In the genomic region with DNA sequence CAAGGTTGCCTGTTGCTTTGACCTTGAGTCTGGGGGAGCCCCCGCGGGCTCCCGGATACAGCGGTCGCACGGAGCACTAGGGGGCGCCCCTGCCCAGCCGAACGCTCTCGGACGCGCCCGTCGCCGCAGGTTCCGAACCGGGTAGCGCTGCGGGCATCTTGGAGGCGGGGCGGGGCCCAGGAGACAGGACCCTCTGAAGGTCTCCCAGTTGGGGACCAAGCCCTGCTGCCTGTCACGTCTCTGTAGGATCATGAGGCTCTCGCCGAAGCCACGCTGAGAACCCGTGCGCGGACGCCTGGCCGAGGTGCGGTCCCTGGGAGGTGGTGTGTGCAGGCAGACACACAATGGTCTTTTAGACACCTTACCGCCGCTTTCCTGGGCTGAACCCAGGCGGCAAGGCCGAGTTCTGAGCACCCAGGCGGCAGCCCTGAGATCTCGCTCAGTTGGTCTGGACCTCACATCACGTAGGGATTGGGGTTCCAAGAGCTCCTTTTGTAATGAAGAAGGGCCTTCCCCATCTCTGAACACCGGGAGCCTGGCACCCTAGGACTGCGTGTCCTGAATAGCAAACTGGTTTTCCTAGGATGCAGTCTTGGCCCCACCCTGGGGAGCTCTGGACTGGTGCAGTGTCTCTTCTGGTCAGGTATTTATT, we compare ENCODE assay signal across 8 mouse cellular contexts.
DNase-seq lines count a peak whose midpoint lies in the region; ATAC-seq and TF ChIP-seq lines count a peak whose summit lies in the region.

No protein-coding gene starts in this region.

- H3K4me1 ChIP-seq in embryonic facial prominence, embryonic 10.5 days: peaks cover 45% of the 10 kb centered on the region
- H3K4me1 ChIP-seq in midbrain, embryonic 11.5 days (ENCODE audit: control insufficient read depth, insufficient read depth, low read length): peaks cover 20% of the 10 kb centered on the region
- H3K4me1 ChIP-seq in small intestine, adult 2 months (ENCODE audit: control insufficient read depth, insufficient read depth, insufficient read length, low read length): peaks cover 6% of the 10 kb centered on the region

- H3K27me3 ChIP-seq in embryonic facial prominence, embryonic 10.5 days (replicated peaks; ENCODE audit: low read depth, poor library complexity, severe bottlenecking): peaks cover 20% of the 10 kb centered on the region
- no peaks in the 10 kb centered on the region; the same call in 1 of the 2 replicates for H3K27me3 ChIP-seq in midbrain, embryonic 11.5 days (ENCODE audit: control insufficient read depth, insufficient read depth, low read length)
- H3K27me3 ChIP-seq in small intestine, adult 2 months (ENCODE audit: control insufficient read depth, insufficient read depth, low read length): no peaks in the 10 kb centered on the region

- H3K4me2 ChIP-seq in midbrain, embryonic 11.5 days: peak overlapping the region; percentile 87

- H3K9me3 ChIP-seq in embryonic facial prominence, embryonic 10.5 days: no peaks in the 10 kb centered on the region
- H3K9me3 ChIP-seq in midbrain, embryonic 11.5 days (ENCODE audit: control insufficient read depth, low read length): no peaks in the 10 kb centered on the region

- H3K9ac ChIP-seq in midbrain, embryonic 11.5 days (ENCODE audit: low read length): peak overlapping the region; percentile 70

- intact Hi-C loops in left cerebral cortex, postnatal 4 days (cut with DNase I): loop anchor here (2.0 kb wide), 1 partner anchor 230 kb away; no protein-coding TSS in a partner anchor

- no peak for TF ChIP-seq POLR2A in small intestine, adult 2 months (IDR thresholded peaks at IDR 0.05; ENCODE audit: low read depth, low read length)

- peak overlapping the region; percentile 85 for H3K27ac ChIP-seq in embryonic facial prominence, embryonic 10.5 days (replicated peaks)
- H3K27ac ChIP-seq in midbrain, embryonic 11.5 days (ENCODE audit: low read depth, low read length): no peak overlapping the region
- no peak overlapping the region for H3K27ac ChIP-seq in small intestine, adult 2 months (ENCODE audit: insufficient read depth, low read depth, low read length)

- peak; percentile 88 for DNase-seq in adrenal gland, postnatal 25 days
- peak; percentile 88 for DNase-seq in embryonic facial prominence, embryonic 10.5 days (ENCODE audit: low spot score)
- DNase-seq in kidney, adult 11 months: peak; percentile 59
- peak; percentile 77 for DNase-seq in left cerebral cortex, postnatal 4 days
- peak; percentile 99 for DNase-seq in midbrain, embryonic 11.5 days (ENCODE audit: low spot score, missing footprints)

- H3K4me3 ChIP-seq in embryonic facial prominence, embryonic 10.5 days: peak overlapping the region; percentile 70
- H3K4me3 ChIP-seq in midbrain, embryonic 11.5 days (ENCODE audit: low read depth, low read length): peak overlapping the region; percentile 50
- H3K4me3 ChIP-seq in small intestine, adult 2 months (ENCODE audit: low read depth, low read length): peak overlapping the region; percentile 64

- ATAC-seq in granulocyte monocyte progenitor cell, adult 5-6 weeks (replicated peaks; ENCODE audit: poor library complexity, severe bottlenecking): peak; percentile 90
- peak; percentile 88 for ATAC-seq in midbrain, embryonic 11.5 days (ENCODE audit: low FRiP score)
- no peak for ATAC-seq in inflammation-experienced regulatory T-cells, adult 6 months

- TF ChIP-seq CTCF in small intestine, adult 2 months (IDR thresholded peaks at IDR 0.05; ENCODE audit: extremely low read depth, insufficient read length, insufficient replicate concordance, low read depth, low read length): peak; percentile 71

- H3K36me3 ChIP-seq in embryonic facial prominence, embryonic 10.5 days (replicated peaks): no peaks in the 10 kb centered on the region
- no peaks in the 10 kb centered on the region for H3K36me3 ChIP-seq in midbrain, embryonic 11.5 days (ENCODE audit: control insufficient read depth, insufficient read depth, low read length)
- H3K36me3 ChIP-seq in small intestine, adult 2 months (ENCODE audit: control insufficient read depth, insufficient read depth, low read length): no peaks in the 10 kb centered on the region

- 1% methylated on average over 40 of the region's 40 CpGs for WGBS in embryonic facial prominence, embryonic 10.5 days
- WGBS in midbrain, embryonic 11.5 days: under 1% methylated on average over 40 of the region's 40 CpGs
- 5% methylated on average over 40 of the region's 40 CpGs for WGBS in small intestine, adult 2 months
